Mouse (Mus musculus): ENCODE results near the gene Cd5l. TPM values are rescaled to one million over a fixed set of nuclear protein-coding genes. Genes with fewer than 3 reads are reported as not detected.
"Not testable (repeated sequence)": the region's sequence is repeated elsewhere in the genome, so short reads cannot be mapped to it uniquely, and the experiment has no call there.

Gene Cd5l
- polyA plus RNA-seq (2014; fragmentation: Nextera tagmentation; extraction: Ambion mirVana): 0.09 and 0.12 TPM in 2 replicates

DNA sequence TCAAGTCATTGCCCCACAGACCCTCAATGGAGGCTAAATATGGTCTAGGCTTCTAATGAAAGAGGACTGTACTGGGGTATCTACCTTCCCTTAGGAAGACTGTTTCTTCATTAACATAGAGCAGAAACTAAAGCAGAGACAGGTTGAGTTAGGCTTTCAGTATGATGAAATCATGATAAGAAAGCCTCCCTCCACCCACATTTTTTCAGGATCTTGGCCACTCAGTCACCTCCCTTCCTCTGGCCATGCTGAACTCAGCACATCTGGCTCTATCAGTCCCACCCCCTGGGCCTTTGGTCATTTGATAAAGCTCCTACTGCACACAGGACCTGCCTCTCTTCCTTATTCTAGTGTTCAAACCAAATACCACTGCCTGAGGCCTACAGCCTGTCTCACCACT is at the start of gene Cd5l:
Gene Cd5l (plus strand): TSS at position 301 of the 400 bp plus-strand sequence.
- no peak within 1 kb of the TSS for H3K4me2 ChIP-seq (ENCODE audit: low read depth, severe bottlenecking)
- ATAC-seq (ENCODE audit: insufficient number of reproducible peaks, low FRiP score, low TSS enrichment, low read depth) (no peak), DNase-seq (ENCODE audit: low spot score) (no peak)
- H3K9me3 ChIP-seq (ENCODE audit: control insufficient read depth, low read length): no peaks in the 10 kb centered on the region
- H3K4me3 ChIP-seq (ENCODE audit: low read depth, low read length): no peak within 1 kb of the TSS
- no peak within 1 kb of the TSS for H3K9ac ChIP-seq (ENCODE audit: low read length)
- H3K4me1 ChIP-seq (ENCODE audit: control insufficient read depth, insufficient read depth, low read length): no peaks in the 10 kb centered on the region
- no peaks in the 10 kb centered on the region for H3K27me3 ChIP-seq (ENCODE audit: control insufficient read depth, insufficient read depth, low read length)
- H3K27ac ChIP-seq (replicated peaks; ENCODE audit: low read depth, low read length): no peak within 1 kb of the TSS
- H3K36me3 ChIP-seq (ENCODE audit: control insufficient read depth, insufficient read depth, low read length): no peaks in the 10 kb centered on the region

DNA sequence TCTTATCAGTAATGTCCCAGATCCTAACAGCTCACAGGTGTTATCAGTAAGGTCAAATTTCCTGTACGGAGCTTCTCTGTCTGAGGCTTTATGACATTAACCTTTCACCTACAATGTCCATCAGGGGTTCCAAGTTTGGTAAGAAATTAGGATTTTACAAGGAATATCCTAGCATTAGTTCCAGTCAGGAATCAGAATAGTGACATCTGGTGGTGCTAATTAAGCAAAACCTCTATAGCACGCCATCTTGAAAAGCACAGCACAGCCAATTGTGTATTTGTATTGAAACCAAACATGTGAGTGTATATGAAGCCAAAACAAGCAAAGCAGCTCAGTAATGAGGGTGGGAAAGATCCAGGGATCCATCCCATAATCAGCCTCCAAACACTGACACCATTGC is 47.8 kb upstream of the Cd5l start:
- H3K27me3 ChIP-seq (ENCODE audit: control insufficient read depth, insufficient read depth, low read length): no peaks in the 10 kb centered on the region
- no peak overlapping the region for H3K4me3 ChIP-seq (ENCODE audit: low read depth, low read length)
- no peaks in the 10 kb centered on the region for H3K4me1 ChIP-seq (ENCODE audit: control insufficient read depth, insufficient read depth, low read length)
- DNase-seq (ENCODE audit: low spot score) (no peak), ATAC-seq (ENCODE audit: insufficient number of reproducible peaks, low FRiP score, low TSS enrichment, low read depth) (no peak)
- H3K4me2 ChIP-seq (ENCODE audit: low read depth, severe bottlenecking): no peak overlapping the region
- H3K36me3 ChIP-seq (ENCODE audit: control insufficient read depth, insufficient read depth, low read length): no peaks in the 10 kb centered on the region
- H3K9me3 ChIP-seq (ENCODE audit: control insufficient read depth, low read length): no peaks in the 10 kb centered on the region
- 74% methylated on average over 2 of the region's 2 CpGs for WGBS
- no peak overlapping the region for H3K27ac ChIP-seq (replicated peaks; ENCODE audit: low read depth, low read length)
- H3K9ac ChIP-seq (ENCODE audit: low read length): no peak overlapping the region

DNA sequence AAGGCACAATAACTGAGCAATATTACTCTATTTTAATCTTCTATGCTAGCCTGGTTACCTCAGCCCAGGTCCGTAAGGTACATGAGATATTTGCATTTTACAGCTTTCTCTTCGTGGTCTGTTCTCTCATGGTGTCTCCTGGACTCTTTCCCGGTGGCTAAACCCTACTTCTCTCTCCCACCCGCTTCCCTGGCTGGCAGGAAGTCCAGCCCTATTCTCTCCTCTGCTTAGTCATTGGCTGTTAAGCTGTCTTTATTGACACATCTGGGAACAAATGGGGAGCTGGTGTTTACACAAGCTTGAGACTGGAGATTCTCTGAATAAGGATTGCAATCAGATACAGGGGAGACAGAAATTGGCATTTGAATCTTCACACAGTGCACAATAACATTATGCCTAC is 35.1 kb upstream of the Cd5l start:
- Histone ChIP-seq H3K27ac (replicated peaks; ENCODE audit: low read depth, low read length) (no peak overlapping the region), H3K4me1 (ENCODE audit: control insufficient read depth, insufficient read depth, low read length) (no peaks in the 10 kb centered on the region), H3K4me2 (ENCODE audit: low read depth, severe bottlenecking) (no peak overlapping the region), H3K4me3 (ENCODE audit: low read depth, low read length) (no peak overlapping the region), H3K9ac (ENCODE audit: low read length) (no peak overlapping the region), H3K9me3 (ENCODE audit: control insufficient read depth, low read length) (no peaks in the 10 kb centered on the region), H3K27me3 (ENCODE audit: control insufficient read depth, insufficient read depth, low read length) (no peaks in the 10 kb centered on the region), H3K36me3 (ENCODE audit: control insufficient read depth, insufficient read depth, low read length) (no peaks in the 10 kb centered on the region)
- DNase-seq (ENCODE audit: low spot score) (no peak), ATAC-seq (ENCODE audit: insufficient number of reproducible peaks, low FRiP score, low TSS enrichment, low read depth) (no peak)
- WGBS: 54% methylated on average over 4 of the region's 4 CpGs

DNA sequence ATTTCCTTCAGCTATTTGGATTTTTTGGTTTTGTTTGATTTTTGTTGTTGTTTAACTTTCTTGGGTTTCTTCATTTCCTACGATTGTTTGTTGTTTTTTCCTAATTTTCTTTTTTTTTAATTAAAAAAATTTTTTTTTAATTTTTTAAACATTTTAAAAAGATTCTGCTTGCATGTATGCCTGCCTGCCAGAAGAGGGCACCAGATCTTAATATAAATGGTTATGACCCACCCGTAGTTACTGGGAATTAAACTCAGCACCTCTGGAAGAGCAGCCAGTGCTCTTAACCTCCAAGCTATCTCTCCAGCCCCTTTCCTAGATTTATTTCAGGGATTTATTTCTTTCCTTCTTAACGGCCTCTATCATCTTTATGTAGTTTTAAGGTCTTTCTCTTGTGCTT is 33.9 kb upstream of the Cd5l start:
- ATAC-seq (ENCODE audit: insufficient number of reproducible peaks, low FRiP score, low TSS enrichment, low read depth) (no peak), DNase-seq (ENCODE audit: low spot score) (no peak)
- H3K4me1 ChIP-seq (ENCODE audit: control insufficient read depth, insufficient read depth, low read length): no peaks in the 10 kb centered on the region
- no peak overlapping the region for H3K4me2 ChIP-seq (ENCODE audit: low read depth, severe bottlenecking)
- H3K27ac ChIP-seq (replicated peaks; ENCODE audit: low read depth, low read length): no peak overlapping the region
- no peaks in the 10 kb centered on the region for H3K36me3 ChIP-seq (ENCODE audit: control insufficient read depth, insufficient read depth, low read length)
- no peaks in the 10 kb centered on the region for H3K27me3 ChIP-seq (ENCODE audit: control insufficient read depth, insufficient read depth, low read length)
- 9% methylated on average over 3 of the region's 3 CpGs for WGBS
- H3K9ac ChIP-seq (ENCODE audit: low read length): no peak overlapping the region
- no peaks in the 10 kb centered on the region for H3K9me3 ChIP-seq (ENCODE audit: control insufficient read depth, low read length)
- no peak overlapping the region for H3K4me3 ChIP-seq (ENCODE audit: low read depth, low read length)

DNA sequence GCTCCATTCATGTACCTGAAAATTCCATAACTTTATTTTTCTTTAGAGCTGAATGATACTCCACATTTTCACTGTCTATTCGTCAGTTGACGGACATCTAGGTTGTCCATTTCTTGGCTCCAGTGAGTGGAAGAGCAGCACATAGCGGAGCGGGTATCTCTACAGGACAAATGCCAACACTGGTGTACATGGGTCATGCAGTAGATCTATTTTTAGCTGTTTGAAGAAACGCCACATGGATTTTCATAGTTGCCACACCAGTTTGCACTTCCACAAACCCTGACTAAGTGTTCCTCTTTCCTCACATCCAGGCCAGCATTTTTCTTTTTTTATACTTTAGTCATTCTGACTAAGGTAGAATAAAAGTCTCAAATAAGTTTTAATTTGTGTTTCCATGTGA is 19.8 kb upstream of the Cd5l start:
- Histone ChIP-seq H3K27ac (replicated peaks; ENCODE audit: low read depth, low read length) (no peak overlapping the region), H3K4me1 (ENCODE audit: control insufficient read depth, insufficient read depth, low read length) (no peaks in the 10 kb centered on the region), H3K9ac (ENCODE audit: low read length) (no peak overlapping the region), H3K9me3 (ENCODE audit: control insufficient read depth, low read length) (no peaks in the 10 kb centered on the region), H3K4me2 (ENCODE audit: low read depth, severe bottlenecking) (no peak overlapping the region), H3K36me3 (ENCODE audit: control insufficient read depth, insufficient read depth, low read length) (no peaks in the 10 kb centered on the region), H3K4me3 (ENCODE audit: low read depth, low read length) (no peak overlapping the region), H3K27me3 (ENCODE audit: control insufficient read depth, insufficient read depth, low read length) (no peaks in the 10 kb centered on the region)
- no peak for DNase-seq (ENCODE audit: low spot score)
- ATAC-seq (ENCODE audit: insufficient number of reproducible peaks, low FRiP score, low TSS enrichment, low read depth): no peak
- WGBS: 88% methylated on average over 5 of the region's 5 CpGs

DNA sequence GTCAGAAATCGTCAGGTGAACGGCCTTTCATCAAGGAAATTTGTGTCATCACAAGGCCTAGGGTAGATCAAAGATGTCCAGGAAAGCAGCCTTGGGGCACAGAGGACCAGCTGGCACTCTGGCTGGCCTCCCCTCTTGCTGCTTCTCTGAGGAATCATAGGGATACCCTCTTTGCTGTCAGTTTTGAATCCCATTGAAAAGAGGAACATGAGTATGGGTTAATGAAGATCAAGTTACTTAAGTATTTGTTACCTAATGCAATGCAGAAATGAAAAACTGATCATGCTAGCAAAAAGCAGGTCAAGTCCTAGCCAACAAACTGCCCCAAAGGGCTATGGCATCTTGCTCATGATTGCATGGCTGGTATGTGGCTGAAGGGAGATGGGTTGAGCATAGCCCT is 6.7 kb upstream of the Cd5l start:
- not testable (repeated sequence) for H3K4me3 ChIP-seq (ENCODE audit: low read depth, low read length); ATAC-seq (ENCODE audit: insufficient number of reproducible peaks, low FRiP score, low TSS enrichment, low read depth); H3K9ac ChIP-seq (ENCODE audit: low read length); H3K9me3 ChIP-seq (ENCODE audit: control insufficient read depth, low read length); H3K4me2 ChIP-seq (ENCODE audit: low read depth, severe bottlenecking); H3K4me1 ChIP-seq (ENCODE audit: control insufficient read depth, insufficient read depth, low read length); H3K27ac ChIP-seq (replicated peaks; ENCODE audit: low read depth, low read length); H3K27me3 ChIP-seq (ENCODE audit: control insufficient read depth, insufficient read depth, low read length); H3K36me3 ChIP-seq (ENCODE audit: control insufficient read depth, insufficient read depth, low read length); DNase-seq (ENCODE audit: low spot score)
- WGBS: 78% methylated on average over 2 of the region's 2 CpGs

DNA sequence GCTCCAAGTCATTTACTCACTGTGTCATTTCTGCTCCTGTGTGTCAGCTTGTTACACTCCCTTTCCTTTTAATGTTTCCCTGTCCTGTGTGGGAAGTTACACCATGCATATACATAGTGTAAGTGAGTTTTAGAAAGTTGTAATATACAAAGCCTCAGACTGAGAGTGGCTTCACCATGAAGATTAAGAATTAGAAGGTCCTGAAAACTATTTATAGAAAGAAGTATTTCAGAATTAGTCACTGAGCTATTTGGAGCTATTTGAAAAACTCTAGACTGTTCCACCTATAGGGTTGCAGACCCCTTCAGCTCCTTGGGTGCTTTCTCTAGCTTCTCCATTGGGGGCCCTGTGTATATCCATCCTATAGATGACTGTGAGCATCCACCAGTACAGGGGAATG is 1.5 kb downstream of the Cd5l start:
- H3K4me2 ChIP-seq (ENCODE audit: low read depth, severe bottlenecking): no peak overlapping the region
- no peaks in the 10 kb centered on the region for H3K9me3 ChIP-seq (ENCODE audit: control insufficient read depth, low read length)
- DNase-seq (ENCODE audit: low spot score) (no peak), ATAC-seq (ENCODE audit: insufficient number of reproducible peaks, low FRiP score, low TSS enrichment, low read depth) (no peak)
- no peak overlapping the region for H3K9ac ChIP-seq (ENCODE audit: low read length)
- H3K27ac ChIP-seq (replicated peaks; ENCODE audit: low read depth, low read length): no peak overlapping the region
- H3K36me3 ChIP-seq (ENCODE audit: control insufficient read depth, insufficient read depth, low read length): no peaks in the 10 kb centered on the region
- no peaks in the 10 kb centered on the region for H3K4me1 ChIP-seq (ENCODE audit: control insufficient read depth, insufficient read depth, low read length)
- no peak overlapping the region for H3K4me3 ChIP-seq (ENCODE audit: low read depth, low read length)
- no peaks in the 10 kb centered on the region for H3K27me3 ChIP-seq (ENCODE audit: control insufficient read depth, insufficient read depth, low read length)

DNA sequence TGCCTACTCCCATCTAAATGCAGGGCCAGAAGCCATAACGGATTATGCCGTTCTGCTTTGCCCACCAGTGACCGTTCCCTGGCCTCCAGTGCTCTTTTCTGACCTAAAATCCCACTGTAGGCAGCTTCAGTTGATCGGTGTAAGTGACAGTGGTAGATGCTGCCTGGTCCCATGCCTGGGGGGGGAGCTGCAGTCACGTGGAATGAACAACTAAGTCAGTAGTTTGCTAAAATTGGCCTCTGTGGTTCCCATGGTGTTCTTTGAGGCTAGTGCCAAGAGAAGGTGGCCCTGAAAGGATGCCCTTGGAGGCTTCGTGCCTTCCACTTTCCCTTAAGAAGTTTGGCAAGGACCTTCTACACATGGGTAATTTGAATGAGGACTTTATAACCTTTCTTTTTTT is 2.8 kb downstream of the Cd5l start:
- H3K9me3 ChIP-seq (ENCODE audit: control insufficient read depth, low read length): no peaks in the 10 kb centered on the region
- H3K4me1 ChIP-seq (ENCODE audit: control insufficient read depth, insufficient read depth, low read length): no peaks in the 10 kb centered on the region
- H3K9ac ChIP-seq (ENCODE audit: low read length): no peak overlapping the region
- no peak for DNase-seq (ENCODE audit: low spot score)
- H3K4me2 ChIP-seq (ENCODE audit: low read depth, severe bottlenecking): no peak overlapping the region
- H3K36me3 ChIP-seq (ENCODE audit: control insufficient read depth, insufficient read depth, low read length): no peaks in the 10 kb centered on the region
- no peaks in the 10 kb centered on the region for H3K27me3 ChIP-seq (ENCODE audit: control insufficient read depth, insufficient read depth, low read length)
- no peak for ATAC-seq (ENCODE audit: insufficient number of reproducible peaks, low FRiP score, low TSS enrichment, low read depth)
- WGBS: 90% methylated on average over 6 of the region's 6 CpGs
- H3K4me3 ChIP-seq (ENCODE audit: low read depth, low read length): no peak overlapping the region
- no peak overlapping the region for H3K27ac ChIP-seq (replicated peaks; ENCODE audit: low read depth, low read length)

DNA sequence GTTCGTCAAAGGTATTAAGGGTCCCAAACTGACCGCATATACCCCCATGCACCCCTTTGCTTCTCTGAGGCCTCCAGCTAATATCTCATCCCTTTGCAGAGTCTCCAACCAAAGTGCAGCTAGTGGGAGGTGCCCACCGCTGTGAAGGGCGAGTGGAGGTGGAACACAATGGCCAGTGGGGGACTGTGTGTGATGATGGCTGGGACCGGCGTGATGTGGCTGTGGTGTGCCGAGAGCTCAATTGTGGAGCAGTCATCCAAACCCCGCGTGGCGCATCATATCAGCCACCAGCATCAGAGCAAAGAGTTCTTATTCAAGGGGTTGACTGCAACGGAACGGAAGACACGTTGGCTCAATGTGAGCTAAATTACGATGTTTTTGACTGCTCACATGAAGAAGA is 8.0 kb downstream of the Cd5l start:
- Histone ChIP-seq H3K27me3 (ENCODE audit: control insufficient read depth, insufficient read depth, low read length) (no peaks in the 10 kb centered on the region), H3K4me2 (ENCODE audit: low read depth, severe bottlenecking) (no peak overlapping the region), H3K27ac (replicated peaks; ENCODE audit: low read depth, low read length) (no peak overlapping the region), H3K9ac (ENCODE audit: low read length) (no peak overlapping the region), H3K4me1 (ENCODE audit: control insufficient read depth, insufficient read depth, low read length) (no peaks in the 10 kb centered on the region), H3K4me3 (ENCODE audit: low read depth, low read length) (no peak overlapping the region), H3K9me3 (ENCODE audit: control insufficient read depth, low read length) (no peaks in the 10 kb centered on the region), H3K36me3 (ENCODE audit: control insufficient read depth, insufficient read depth, low read length) (no peaks in the 10 kb centered on the region)
- 93% methylated on average over 14 of the region's 14 CpGs for WGBS
- ATAC-seq (ENCODE audit: insufficient number of reproducible peaks, low FRiP score, low TSS enrichment, low read depth) (no peak), DNase-seq (ENCODE audit: low spot score) (no peak)
